Mouse (Mus musculus) left cerebral cortex, postnatal 36 days (tissue): ENCODE results near the gene Lancl1. TPM values are rescaled to one million over a fixed set of nuclear protein-coding genes. Genes with fewer than 3 reads are reported as not detected.

ENCODE experiments used
- DNase-seq, 2 experiments: peaks; one replicate each; pipeline ENCODE4 v3.0.0; 2021 to 2022; ENCODE audit warnings: low spot score in 2 of 2, mixed read lengths in 1 of 2
- intact Hi-C: fragments of 180-260 bp; cut with DNase I; formaldehyde crosslinking; loops from one replicate; pipeline ENCODE4 v1.15.1; 2025
- total RNA-seq, 2 experiments: library from RNA; stranded (reverse); gene quantifications; 2 replicates each; pipeline ENCODE4 v1.2.3; 2021

Gene Lancl1
- total RNA-seq, 2 experiments from 2014 or later: 177 to 209 TPM

DNA sequence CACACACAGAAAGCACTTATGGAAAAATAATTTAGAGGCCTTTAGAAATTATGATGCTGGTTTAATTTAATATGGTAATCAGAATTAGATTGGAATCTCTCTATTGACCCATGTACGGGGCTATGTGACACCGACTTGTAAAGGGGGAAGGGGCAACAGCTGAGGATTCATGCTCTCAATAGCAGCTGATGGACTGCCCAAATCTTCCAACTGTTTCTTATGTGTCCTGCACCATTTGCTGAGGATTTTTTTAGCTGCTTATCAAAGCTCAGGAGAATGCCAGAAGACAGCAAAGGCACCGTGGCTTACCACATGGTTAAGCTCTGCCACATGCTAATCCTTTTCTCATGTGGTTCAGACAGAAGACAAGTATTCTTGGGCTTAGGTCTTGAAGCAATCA is 87.6 kb downstream of the Lancl1 start:
- intact Hi-C loops: no loop called here
- no peak for DNase-seq

Other genes with a start within 250 kb of the Lancl1 start
- gene Kansl1l, start 221.3 kb downstream of the Lancl1 start, total RNA-seq: 10 to 100 TPM; 11.8 to 16.1 TPM
- gene Acadl, start 175.6 kb downstream of the Lancl1 start, total RNA-seq: 10 to 100 TPM; 30.0 to 33.0 TPM
- gene Myl1, start 93.5 kb downstream of the Lancl1 start, total RNA-seq: under 1 TPM in 1 of 2 experiments, not detected in 1; 0.84 TPM
- under 1 TPM; 0.16 to 0.32 TPM for gene Cps1, start 84.2 kb upstream of the Lancl1 start, total RNA-seq